Mouse (Mus musculus) thymus, adult 2 months (tissue): ENCODE measurements at regions not wholly inside any gene's neighbourhood (a gene's known extent, or its start where the extent isn't known, plus 50 kb on each side); places are given as distances from the start of the nearest gene placed in this dataset.

Experiments used
- CTCF ChIP-seq: fragments of 200-500 bp; IDR thresholded peaks from 2 replicates; pipeline ENCODE4 v1.5.1; 2012; ENCODE audit warnings: mild to moderate bottlenecking, control low read depth, low read length, moderate library complexity, borderline replicate concordance; ENCODE audit not compliant: control insufficient read depth, poor library complexity, insufficient read depth; ENCODE audit errors: extremely low read depth
- POLR2A ChIP-seq: fragments of 200-500 bp; IDR thresholded peaks from 2 replicates; pipeline ENCODE4 v1.6.1; 2012; ENCODE audit warnings: mild to moderate bottlenecking, low read length, control low read depth, moderate library complexity; ENCODE audit not compliant: control insufficient read depth, poor library complexity, insufficient read depth; ENCODE audit errors: extremely low read depth

GRCm38 (mm10) chr4:9103958-9104357, 865.1 kb upstream of the Car8 start:
- no peak for TF ChIP-seq POLR2A
- TF ChIP-seq CTCF, result no peak
